Mouse (Mus musculus): ENCODE data around the gene Kcmf1. TPM values are rescaled to one million over a fixed set of nuclear protein-coding genes. Genes with fewer than 3 reads are reported as not detected.

Gene Kcmf1
- total and polyA plus RNA-seq, 3 experiments: 95.7 to 185 (median 107) TPM

- no peaks in the 10 kb centered on the region for H3K27me3 ChIP-seq (ENCODE audit: control insufficient read depth, insufficient read depth, low read length)
- no peak for DNase-seq
These were observed 47.6 kb downstream of the Kcmf1 start for GRCm38 (mm10) chr6:72852180-72852579.

GRCm38 (mm10) chr6:72851633-72852032, 48.1 kb downstream of the Kcmf1 start:
- WGBS: 77% methylated on average over 5 of the region's 5 CpGs
- Histone ChIP-seq H3K4me1 (ENCODE audit: control insufficient read depth, insufficient read depth, low read length) (peaks cover 3% of the 10 kb centered on the region), H3K79me2 (replicated peaks; ENCODE audit: control insufficient read depth, insufficient read depth, low read length) (peaks cover 1% of the 10 kb centered on the region; the same call in 1 of the 2 replicates), H3K36me3 (ENCODE audit: control insufficient read depth, insufficient read depth, low read length) (peaks cover 15% of the 10 kb centered on the region), H3K27me3 (ENCODE audit: control insufficient read depth, insufficient read depth, low read length) (no peaks in the 10 kb centered on the region), H3K27ac (no peak overlapping the region), H3K4me3 (no peak overlapping the region), H3K9ac (ENCODE audit: low read depth, low read length) (no peak overlapping the region)
- peak; percentile 20 to 42 for DNase-seq
- TF ChIP-seq POLR2A (IDR thresholded peaks at IDR 0.05; ENCODE audit: insufficient read depth, low read depth, low read length): no peak
- peak; percentile 61 for TF ChIP-seq CTCF (IDR thresholded peaks at IDR 0.05)
- intact Hi-C loops (cut with DNase I): loop anchor here (5.0 kb wide), 1 partner anchor 46 kb away; the partner anchor contains the start of gene Kcmf1

More at GRCm38 (mm10) chr6:72852180-72852579, 47.6 kb downstream of the Kcmf1 start:
- Histone ChIP-seq H3K36me3 (ENCODE audit: control insufficient read depth, insufficient read depth, low read length) (peaks cover 14% of the 10 kb centered on the region), H3K79me2 (replicated peaks; ENCODE audit: control insufficient read depth, insufficient read depth, low read length) (peaks cover 3% of the 10 kb centered on the region; the same call in 1 of the 2 replicates), H3K4me1 (ENCODE audit: control insufficient read depth, insufficient read depth, low read length) (peaks cover 3% of the 10 kb centered on the region), H3K4me3 (no peak overlapping the region), H3K27ac (no peak overlapping the region), H3K9ac (ENCODE audit: low read depth, low read length) (no peak overlapping the region)
- TF ChIP-seq EP300 (IDR thresholded peaks at IDR 0.05; ENCODE audit: insufficient read depth, low read depth, low read length) (no peak), POLR2A (IDR thresholded peaks at IDR 0.05; ENCODE audit: insufficient read depth, low read depth, low read length) (no peak), CTCF (IDR thresholded peaks at IDR 0.05) (no peak)
- intact Hi-C loops (cut with DNase I): loop anchor here (5.0 kb wide), 1 partner anchor 45 kb away; the partner anchor contains the start of gene Kcmf1
- 58% methylated on average over 4 of the region's 4 CpGs for WGBS

- Histone ChIP-seq H3K9ac (ENCODE audit: low read depth, low read length) (no peak overlapping the region), H3K27ac (no peak overlapping the region), H3K4me3 (no peak overlapping the region), H3K27me3 (ENCODE audit: control insufficient read depth, insufficient read depth, low read length) (no peaks in the 10 kb centered on the region), H3K4me1 (ENCODE audit: control insufficient read depth, insufficient read depth, low read length) (no peaks in the 10 kb centered on the region), H3K79me2 (replicated peaks; ENCODE audit: control insufficient read depth, insufficient read depth, low read length) (no peaks in the 10 kb centered on the region), H3K36me3 (ENCODE audit: control insufficient read depth, insufficient read depth, low read length) (peaks cover 11% of the 10 kb centered on the region)
- WGBS: 85% methylated on average over 7 of the region's 7 CpGs
- intact Hi-C loops (cut with DNase I): loop anchor here (10.0 kb wide), 1 partner anchor 313 kb away; no protein-coding TSS in a partner anchor
- no peak for DNase-seq
- TF ChIP-seq POLR2A (IDR thresholded peaks at IDR 0.05; ENCODE audit: insufficient read depth, low read depth, low read length): no peak
- no peak for TF ChIP-seq CTCF (IDR thresholded peaks at IDR 0.05)
- TF ChIP-seq EP300 (IDR thresholded peaks at IDR 0.05; ENCODE audit: insufficient read depth, low read depth, low read length): no peak
These were observed 57.7 kb downstream of the Kcmf1 start for GRCm38 (mm10) chr6:72841986-72842502.

GRCm38 (mm10) chr6:72840867-72841780, 58.7 kb downstream of the Kcmf1 start:
- Histone ChIP-seq H3K27ac (no peak overlapping the region), H3K36me3 (ENCODE audit: control insufficient read depth, insufficient read depth, low read length) (peaks cover 11% of the 10 kb centered on the region), H3K27me3 (ENCODE audit: control insufficient read depth, insufficient read depth, low read length) (no peaks in the 10 kb centered on the region), H3K4me3 (no peak overlapping the region), H3K9ac (ENCODE audit: low read depth, low read length) (no peak overlapping the region), H3K79me2 (replicated peaks; ENCODE audit: control insufficient read depth, insufficient read depth, low read length) (no peaks in the 10 kb centered on the region), H3K4me1 (ENCODE audit: control insufficient read depth, insufficient read depth, low read length) (no peaks in the 10 kb centered on the region)
- intact Hi-C loops (cut with DNase I): loop anchor here (10.0 kb wide), 1 partner anchor 314 kb away; no protein-coding TSS in a partner anchor
- TF ChIP-seq EP300 (IDR thresholded peaks at IDR 0.05; ENCODE audit: insufficient read depth, low read depth, low read length) (no peak), POLR2A (IDR thresholded peaks at IDR 0.05; ENCODE audit: insufficient read depth, low read depth, low read length) (no peak), CTCF (IDR thresholded peaks at IDR 0.05) (no peak)
- DNase-seq: no peak
- WGBS: 88% methylated on average over 13 of the region's 13 CpGs

GRCm38 (mm10) chr6:72837756-72838155, 62.0 kb downstream of the Kcmf1 start:
- Histone ChIP-seq H3K27ac (no peak overlapping the region), H3K79me2 (replicated peaks; ENCODE audit: control insufficient read depth, insufficient read depth, low read length) (no peaks in the 10 kb centered on the region), H3K27me3 (ENCODE audit: control insufficient read depth, insufficient read depth, low read length) (no peaks in the 10 kb centered on the region), H3K4me3 (no peak overlapping the region), H3K36me3 (ENCODE audit: control insufficient read depth, insufficient read depth, low read length) (peaks cover 2% of the 10 kb centered on the region; the same call in 1 of the 2 replicates), H3K9ac (ENCODE audit: low read depth, low read length) (no peak overlapping the region), H3K4me1 (ENCODE audit: control insufficient read depth, insufficient read depth, low read length) (no peaks in the 10 kb centered on the region)
- intact Hi-C loops (cut with DNase I): no loop called here
- WGBS: 79% methylated on average over 4 of the region's 4 CpGs
- no peak for DNase-seq
- TF ChIP-seq POLR2A (IDR thresholded peaks at IDR 0.05; ENCODE audit: insufficient read depth, low read depth, low read length) (no peak), EP300 (IDR thresholded peaks at IDR 0.05; ENCODE audit: insufficient read depth, low read depth, low read length) (no peak), CTCF (IDR thresholded peaks at IDR 0.05) (no peak)

Data from heart, adult 2 months (tissue).